Mouse (Mus musculus) E14TG2a.4 (cell line): ENCODE measurements around the gene Gm8300.

Experiments used
- CTCF ChIP-seq: conservative IDR thresholded peaks from 2 replicates; pipeline ENCODE4 v1.5.1; 2014; ENCODE audit warnings: low read length
- NANOG ChIP-seq: IDR thresholded peaks from 2 replicates; pipeline ENCODE4 v1.6.1; 2014; ENCODE audit warnings: borderline replicate concordance, low read length, mixed read lengths
- POU5F1 ChIP-seq: IDR thresholded peaks from 2 replicates; pipeline ENCODE4 v1.6.1; 2014; ENCODE audit warnings: low read length, borderline replicate concordance

- no peak for TF ChIP-seq CTCF
- no peak for TF ChIP-seq POU5F1
- no peak for TF ChIP-seq NANOG
Observed at GRCm38 (mm10) chr12:87470263-87471136, 43.6 kb upstream of the Gm8300 start.
